Mouse (Mus musculus) E14TG2a.4 (cell line): ENCODE data around the gene Greb1.
A peak's percentile ranks its signal among the peaks of the same experiment; 100 is the strongest.

Experiments used
- H3K27me3 ChIP-seq: 2 replicates; pipeline ENCODE4 v1.6.1; 2014; ENCODE audit warnings: low read length, control low read depth; ENCODE audit not compliant: insufficient read depth
- H3K36me3 ChIP-seq: 2 replicates; pipeline ENCODE4 v1.6.1; 2014; ENCODE audit warnings: low read length, control low read depth; ENCODE audit not compliant: insufficient read depth
- H3K4me1 ChIP-seq: replicated peaks from 2 replicates; pipeline ENCODE4 v1.6.1; 2014; ENCODE audit warnings: low read depth, low read length, control low read depth
- H3K4me3 ChIP-seq: replicated peaks from 2 replicates; pipeline ENCODE4 v1.5.1; 2014; ENCODE audit warnings: mild to moderate bottlenecking, low read length
- H3K9me3 ChIP-seq: 2 replicates; pipeline ENCODE4 v1.6.1; 2014; ENCODE audit warnings: low read length, control low read depth
- CTCF ChIP-seq: conservative IDR thresholded peaks from 2 replicates; pipeline ENCODE4 v1.5.1; 2014; ENCODE audit warnings: low read length
- NANOG ChIP-seq: IDR thresholded peaks from 2 replicates; pipeline ENCODE4 v1.6.1; 2014; ENCODE audit warnings: borderline replicate concordance, low read length, mixed read lengths
- POU5F1 ChIP-seq: IDR thresholded peaks from 2 replicates; pipeline ENCODE4 v1.6.1; 2014; ENCODE audit warnings: low read length, borderline replicate concordance

The Greb1 gene

GRCm38 (mm10) chr12:16836188-16836587 is 35.5 kb upstream of the Greb1 start:
- H3K27me3 ChIP-seq, result no peaks in the 10 kb centered on the region
- no peak overlapping the region for H3K4me3 ChIP-seq
- H3K9me3 ChIP-seq, result peaks cover 6% of the 10 kb centered on the region
- H3K4me1 ChIP-seq, result peaks cover 4% of the 10 kb centered on the region
- no peaks in the 10 kb centered on the region for H3K36me3 ChIP-seq
- TF ChIP-seq NANOG, result no peak
- TF ChIP-seq POU5F1, result no peak
- no peak for TF ChIP-seq CTCF

- Histone ChIP-seq H3K4me1 (peaks cover 9% of the 10 kb centered on the region), H3K36me3 (no peaks in the 10 kb centered on the region), H3K27me3 (no peaks in the 10 kb centered on the region), H3K9me3 (peaks cover 6% of the 10 kb centered on the region), H3K4me3 (no peak overlapping the region)
- TF ChIP-seq NANOG, result no peak
- TF ChIP-seq CTCF, result no peak
- TF ChIP-seq POU5F1, result no peak
Measured at GRCm38 (mm10) chr12:16834701-16835100, 34.0 kb upstream of the Greb1 start.

- Histone ChIP-seq H3K9me3 (no peaks in the 10 kb centered on the region), H3K27me3 (no peaks in the 10 kb centered on the region), H3K36me3 (peaks cover 4% of the 10 kb centered on the region; the same call in 1 of the 2 replicates), H3K4me3 (no peak overlapping the region), H3K4me1 (peaks cover 13% of the 10 kb centered on the region)
- TF ChIP-seq CTCF, result no peak
- TF ChIP-seq NANOG, result no peak
- TF ChIP-seq POU5F1, result no peak
Measured at GRCm38 (mm10) chr12:16831071-16831470, 30.4 kb upstream of the Greb1 start.

- Histone ChIP-seq H3K4me3 (no peak overlapping the region), H3K4me1 (peaks cover 13% of the 10 kb centered on the region), H3K36me3 (peaks cover 15% of the 10 kb centered on the region), H3K9me3 (no peaks in the 10 kb centered on the region), H3K27me3 (no peaks in the 10 kb centered on the region)
- no peak for TF ChIP-seq POU5F1
- TF ChIP-seq NANOG, result no peak
- peak; percentile 20 for TF ChIP-seq CTCF
Measured at GRCm38 (mm10) chr12:16829785-16830184, 29.1 kb upstream of the Greb1 start.

GRCm38 (mm10) chr12:16828505-16828904 is 27.8 kb upstream of the Greb1 start:
- H3K4me1 ChIP-seq, result peaks cover 13% of the 10 kb centered on the region
- no peaks in the 10 kb centered on the region for H3K27me3 ChIP-seq
- no peak for TF ChIP-seq POU5F1
- no peak for TF ChIP-seq NANOG
- TF ChIP-seq CTCF, result no peak
- peaks cover 28% of the 10 kb centered on the region for H3K36me3 ChIP-seq
- H3K4me3 ChIP-seq, result no peak overlapping the region
- H3K9me3 ChIP-seq, result no peaks in the 10 kb centered on the region

GRCm38 (mm10) chr12:16823701-16824100 is 23.0 kb upstream of the Greb1 start:
- TF ChIP-seq NANOG, result no peak
- no peak for TF ChIP-seq CTCF
- TF ChIP-seq POU5F1, result no peak
- H3K4me1 ChIP-seq, result peaks cover 18% of the 10 kb centered on the region
- no peaks in the 10 kb centered on the region for H3K27me3 ChIP-seq
- H3K4me3 ChIP-seq, result no peak overlapping the region
- peaks cover 75% of the 10 kb centered on the region for H3K36me3 ChIP-seq
- no peaks in the 10 kb centered on the region for H3K9me3 ChIP-seq

- Histone ChIP-seq H3K4me3 (no peak overlapping the region), H3K36me3 (peaks cover 85% of the 10 kb centered on the region), H3K4me1 (peaks cover 15% of the 10 kb centered on the region), H3K27me3 (no peaks in the 10 kb centered on the region), H3K9me3 (no peaks in the 10 kb centered on the region)
- TF ChIP-seq POU5F1 (no peak), CTCF (no peak), NANOG (no peak)
Measured at GRCm38 (mm10) chr12:16822181-16822734, 21.6 kb upstream of the Greb1 start.

GRCm38 (mm10) chr12:16820761-16821160 is 20.1 kb upstream of the Greb1 start:
- TF ChIP-seq POU5F1, result no peak
- Histone ChIP-seq H3K27me3 (no peaks in the 10 kb centered on the region), H3K9me3 (no peaks in the 10 kb centered on the region), H3K4me1 (peaks cover 15% of the 10 kb centered on the region), H3K4me3 (no peak overlapping the region), H3K36me3 (peaks cover 93% of the 10 kb centered on the region)

GRCm38 (mm10) chr12:16818513-16818912 is 17.8 kb upstream of the Greb1 start:
- TF ChIP-seq POU5F1 (no peak), NANOG (no peak), CTCF (no peak)
- Histone ChIP-seq H3K4me1 (peaks cover 15% of the 10 kb centered on the region), H3K27me3 (no peaks in the 10 kb centered on the region), H3K9me3 (no peaks in the 10 kb centered on the region), H3K4me3 (no peak overlapping the region), H3K36me3 (peaks cover 92% of the 10 kb centered on the region)
